Mouse (Mus musculus) brain, embryonic 14.5 days (tissue): Measurements from ENCODE around the gene Tnik. TPM values are rescaled to one million over a fixed set of nuclear protein-coding genes. Genes with fewer than 3 reads are reported as not detected.

Experiments used
- DNase-seq: peaks from one replicate; pipeline ENCODE4 v3.0.0-alpha.2; 2011; ENCODE audit warnings: low read depth
- CTCF ChIP-seq: fragments of 200-500 bp; IDR thresholded peaks from 2 replicates; pipeline ENCODE4 v1.5.1; 2012; ENCODE audit warnings: inconsistent platforms, mild to moderate bottlenecking, moderate library complexity, borderline replicate concordance; ENCODE audit not compliant: insufficient read depth, insufficient read length; ENCODE audit errors: extremely low read depth
- POLR2A ChIP-seq: fragments of 200-500 bp; IDR thresholded peaks from 2 replicates; pipeline ENCODE4 v1.6.1; 2012; ENCODE audit warnings: mild to moderate bottlenecking, inconsistent platforms, borderline replicate concordance; ENCODE audit not compliant: poor library complexity, insufficient read depth, insufficient read length, severe bottlenecking; ENCODE audit errors: extremely low read depth
- polyA plus RNA-seq: library from polyadenylated mRNA; depleted of rRNA; stranded (reverse); fragments of >200 nt; gene quantifications from 2 replicates; pipeline ENCODE4 v1.2.3, GENCODE M21; 2012

Tnik gene
- polyA plus RNA-seq, 1 experiment: 73.8 TPM

GRCm38 (mm10) chr3:28477373-28477772 is 214.4 kb downstream of the Tnik start:
- TF ChIP-seq CTCF (no peak), POLR2A (no peak)
- no peak for DNase-seq

- no peak for DNase-seq
- TF ChIP-seq POLR2A (no peak), CTCF (no peak)
These were observed 222.7 kb downstream of the Tnik start for GRCm38 (mm10) chr3:28485716-28486115.

GRCm38 (mm10) chr3:28487418-28487817 is 224.4 kb downstream of the Tnik start:
- TF ChIP-seq CTCF (no peak), POLR2A (no peak)
- peak; percentile 52 for DNase-seq

- DNase-seq: peak; percentile 80
These were observed 228.3 kb downstream of the Tnik start for GRCm38 (mm10) chr3:28491085-28492041.

DNA sequence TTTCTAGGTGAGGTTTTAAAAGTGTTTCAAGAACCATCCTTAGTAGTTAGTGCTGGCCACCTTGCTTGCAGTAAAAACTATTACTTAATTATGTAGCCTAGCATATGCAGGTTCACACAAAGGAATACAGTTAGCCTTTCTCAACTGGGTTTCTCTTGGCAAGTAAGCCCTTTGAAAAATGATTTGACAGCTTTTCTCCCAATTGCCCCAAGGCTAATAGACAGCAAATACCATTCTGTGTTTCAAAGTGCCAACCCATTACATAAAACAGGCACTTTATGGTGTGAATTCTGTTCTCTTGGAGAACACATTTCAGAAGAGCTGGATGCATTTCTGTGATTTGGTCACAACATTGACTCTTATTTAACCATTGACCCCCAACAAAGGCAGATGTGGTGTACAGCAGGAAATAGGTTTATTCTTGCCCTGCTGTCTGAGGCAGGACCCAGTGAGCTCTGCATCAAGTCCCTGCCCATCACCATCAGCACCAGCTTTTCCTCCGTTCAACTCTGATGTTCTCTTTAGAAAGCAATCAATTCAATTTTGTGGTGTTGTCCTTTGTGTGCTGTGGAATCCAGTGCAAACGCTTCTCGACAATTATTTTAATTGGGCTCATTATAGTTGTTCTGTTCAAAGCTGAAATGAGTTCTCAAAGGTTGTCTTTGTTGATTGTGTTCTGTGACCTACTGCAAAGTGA is 233.9 kb downstream of the Tnik start:
- TF ChIP-seq POLR2A (no peak), CTCF (no peak)
- DNase-seq: peak; percentile 70

More at GRCm38 (mm10) chr3:28491085-28492041, 228.3 kb downstream of the Tnik start:
- TF ChIP-seq CTCF (no peak), POLR2A (no peak)

GRCm38 (mm10) chr3:28497503-28497857 is 234.5 kb downstream of the Tnik start:
- peak; percentile 59 for DNase-seq
- TF ChIP-seq POLR2A (no peak), CTCF (no peak)

GRCm38 (mm10) chr3:28502697-28503096 is 239.7 kb downstream of the Tnik start:
- no peak for TF ChIP-seq CTCF
- no peak for TF ChIP-seq POLR2A
- no peak for DNase-seq

GRCm38 (mm10) chr3:28509337-28509935 is 246.4 kb downstream of the Tnik start:
- no peak for TF ChIP-seq POLR2A
- no peak for TF ChIP-seq CTCF
- peak; percentile 51 for DNase-seq

DNA sequence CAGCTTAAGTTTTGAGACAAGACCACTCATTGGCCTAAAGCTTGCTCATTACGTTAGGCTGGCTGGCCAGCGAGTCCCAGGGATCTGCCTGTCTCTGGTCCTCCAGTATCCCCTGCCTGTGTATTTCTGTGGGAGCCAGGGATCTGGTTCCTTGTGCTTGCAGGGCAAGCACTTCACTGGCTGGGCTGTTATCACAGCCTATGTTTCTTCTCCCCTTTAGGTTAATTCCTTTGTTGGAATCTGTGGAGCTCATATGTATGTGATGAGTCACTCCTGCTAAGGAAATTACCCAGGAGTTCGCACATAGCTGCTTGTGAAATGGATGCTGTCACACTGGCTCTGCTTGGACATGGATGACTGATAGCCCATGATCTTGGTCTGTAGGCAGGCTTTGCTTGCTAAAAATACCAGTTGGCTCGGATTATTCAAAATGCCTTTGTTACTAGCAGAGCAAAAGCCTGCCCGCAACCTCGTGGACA is 260.0 kb downstream of the Tnik start:
- TF ChIP-seq POLR2A (no peak), CTCF (no peak)
- DNase-seq: peak; percentile 52

DNA sequence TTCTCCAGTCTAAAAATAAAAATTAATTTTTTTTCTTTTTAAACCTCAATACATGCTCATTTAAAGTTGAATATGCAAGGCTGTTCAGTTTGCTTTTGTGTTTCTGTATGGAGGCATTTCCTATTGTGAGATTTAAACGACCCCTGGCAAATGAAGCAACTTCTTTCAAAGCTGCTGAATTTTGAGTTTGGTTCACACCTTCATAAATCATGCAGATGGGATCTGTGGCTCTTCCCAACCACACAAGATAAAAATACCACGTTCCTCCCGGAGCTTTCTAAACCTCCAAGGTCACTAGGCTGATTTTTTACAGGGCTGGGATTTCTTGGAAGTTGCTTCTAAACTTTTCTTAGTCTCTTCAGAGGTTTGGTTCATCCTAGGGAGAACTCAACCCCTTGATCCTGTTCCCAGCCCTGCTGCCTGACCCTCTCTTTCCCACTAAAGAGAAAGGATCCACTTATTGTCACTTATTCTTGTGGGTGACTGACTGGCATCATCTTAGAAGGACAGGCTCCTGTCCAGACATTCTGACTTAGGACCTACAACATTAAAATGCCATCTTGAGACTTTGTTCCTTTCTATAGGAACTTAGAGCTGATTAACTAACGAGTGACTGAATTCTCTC is 260.6 kb downstream of the Tnik start:
- DNase-seq: no peak
- TF ChIP-seq POLR2A (no peak), CTCF (no peak)

DNA sequence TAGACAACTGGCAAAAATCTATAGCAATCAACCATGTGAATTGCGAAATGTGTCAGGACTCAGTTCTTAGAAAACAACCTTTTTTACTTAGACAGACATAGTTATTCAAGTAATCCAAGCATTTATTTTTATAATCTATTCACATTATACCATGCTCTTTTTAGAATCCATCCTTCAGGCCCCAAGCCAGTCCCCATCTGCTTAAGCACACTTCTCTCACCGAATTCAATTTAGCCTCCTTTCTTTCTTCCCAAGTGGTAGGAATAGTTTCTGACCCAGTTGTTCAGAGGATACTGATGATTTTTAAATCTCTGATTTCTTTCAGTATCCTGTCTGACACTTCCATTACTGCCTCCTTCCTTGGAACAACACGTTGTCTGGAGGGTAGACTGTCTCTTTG is 261.5 kb downstream of the Tnik start:
- DNase-seq: no peak
- TF ChIP-seq POLR2A: no peak
- TF ChIP-seq CTCF: no peak

GRCm38 (mm10) chr3:28526671-28527070 is 263.7 kb downstream of the Tnik start:
- TF ChIP-seq POLR2A (no peak), CTCF (no peak)
- peak; percentile 51 for DNase-seq
